Mouse (Mus musculus): Measurements from ENCODE around the gene Fanci. TPM values are rescaled to one million over a fixed set of nuclear protein-coding genes. Genes with fewer than 3 reads are reported as not detected.

Gene Fanci
- polyA plus RNA-seq, 1 experiment from 2014 or later: 1.5 TPM

- WGBS: 97% methylated on average over 10 of the region's 10 CpGs
- H3K9me3 ChIP-seq (ENCODE audit: control insufficient read depth, low read length): no peaks in the 10 kb centered on the region
- H3K36me3 ChIP-seq (ENCODE audit: control insufficient read depth, insufficient read depth, low read length): no peaks in the 10 kb centered on the region
- no peak overlapping the region for H3K27ac ChIP-seq (ENCODE audit: low read depth, low read length)
- no peaks in the 10 kb centered on the region for H3K4me1 ChIP-seq (ENCODE audit: control insufficient read depth, insufficient read depth, low read length)
- no peak overlapping the region for H3K4me2 ChIP-seq (ENCODE audit: low read depth, low read length)
- no peak overlapping the region for H3K4me3 ChIP-seq (ENCODE audit: low read depth, low read length)
- ATAC-seq (ENCODE audit: low read depth): no peak
- H3K27me3 ChIP-seq (ENCODE audit: control insufficient read depth, insufficient read depth, low read length): no peaks in the 10 kb centered on the region
- no peak overlapping the region for H3K9ac ChIP-seq (replicated peaks; ENCODE audit: low read depth, low read length)
These were observed 31.1 kb downstream of the Fanci start for GRCm38 (mm10) chr7:79422876-79423275.

GRCm38 (mm10) chr7:79425804-79426203 is 34.1 kb downstream of the Fanci start:
- Histone ChIP-seq H3K36me3 (ENCODE audit: control insufficient read depth, insufficient read depth, low read length) (no peaks in the 10 kb centered on the region), H3K4me2 (ENCODE audit: low read depth, low read length) (no peak overlapping the region), H3K4me3 (ENCODE audit: low read depth, low read length) (no peak overlapping the region), H3K27ac (ENCODE audit: low read depth, low read length) (peak overlapping the region; percentile 25; the same call in 1 of the 2 replicates), H3K27me3 (ENCODE audit: control insufficient read depth, insufficient read depth, low read length) (no peaks in the 10 kb centered on the region), H3K9me3 (ENCODE audit: control insufficient read depth, low read length) (no peaks in the 10 kb centered on the region), H3K9ac (replicated peaks; ENCODE audit: low read depth, low read length) (0 out of 2 replicates have a peak overlapping the region, but pooled peaks have one; percentile 11), H3K4me1 (ENCODE audit: control insufficient read depth, insufficient read depth, low read length) (no peaks in the 10 kb centered on the region)
- 68% methylated on average over 10 of the region's 10 CpGs for WGBS
- peak; percentile 38; the same call in 1 of the 2 replicates for ATAC-seq (ENCODE audit: low read depth)

GRCm38 (mm10) chr7:79428243-79428642 is 36.5 kb downstream of the Fanci start:
- H3K36me3 ChIP-seq (ENCODE audit: control insufficient read depth, insufficient read depth, low read length): no peaks in the 10 kb centered on the region
- no peak overlapping the region for H3K4me3 ChIP-seq (ENCODE audit: low read depth, low read length)
- no peak overlapping the region for H3K4me2 ChIP-seq (ENCODE audit: low read depth, low read length)
- no peak overlapping the region for H3K27ac ChIP-seq (ENCODE audit: low read depth, low read length)
- H3K9ac ChIP-seq (replicated peaks; ENCODE audit: low read depth, low read length): no peak overlapping the region
- no peak for ATAC-seq (ENCODE audit: low read depth)
- no peaks in the 10 kb centered on the region for H3K27me3 ChIP-seq (ENCODE audit: control insufficient read depth, insufficient read depth, low read length)
- H3K4me1 ChIP-seq (ENCODE audit: control insufficient read depth, insufficient read depth, low read length): no peaks in the 10 kb centered on the region
- H3K9me3 ChIP-seq (ENCODE audit: control insufficient read depth, low read length): no peaks in the 10 kb centered on the region
- WGBS: 50% methylated on average over 5 of the region's 5 CpGs

GRCm38 (mm10) chr7:79440035-79440434 is 48.3 kb downstream of the Fanci start:
- no peak overlapping the region for H3K4me2 ChIP-seq (ENCODE audit: low read depth, low read length)
- H3K4me1 ChIP-seq (ENCODE audit: control insufficient read depth, insufficient read depth, low read length): no peaks in the 10 kb centered on the region
- H3K9ac ChIP-seq (replicated peaks; ENCODE audit: low read depth, low read length): no peak overlapping the region
- WGBS: 90% methylated on average over 2 of the region's 2 CpGs
- H3K36me3 ChIP-seq (ENCODE audit: control insufficient read depth, insufficient read depth, low read length): no peaks in the 10 kb centered on the region
- H3K27me3 ChIP-seq (ENCODE audit: control insufficient read depth, insufficient read depth, low read length): no peaks in the 10 kb centered on the region
- no peaks in the 10 kb centered on the region for H3K9me3 ChIP-seq (ENCODE audit: control insufficient read depth, low read length)
- H3K4me3 ChIP-seq (ENCODE audit: low read depth, low read length): no peak overlapping the region
- no peak overlapping the region for H3K27ac ChIP-seq (ENCODE audit: low read depth, low read length)
- ATAC-seq (ENCODE audit: low read depth): no peak

DNA sequence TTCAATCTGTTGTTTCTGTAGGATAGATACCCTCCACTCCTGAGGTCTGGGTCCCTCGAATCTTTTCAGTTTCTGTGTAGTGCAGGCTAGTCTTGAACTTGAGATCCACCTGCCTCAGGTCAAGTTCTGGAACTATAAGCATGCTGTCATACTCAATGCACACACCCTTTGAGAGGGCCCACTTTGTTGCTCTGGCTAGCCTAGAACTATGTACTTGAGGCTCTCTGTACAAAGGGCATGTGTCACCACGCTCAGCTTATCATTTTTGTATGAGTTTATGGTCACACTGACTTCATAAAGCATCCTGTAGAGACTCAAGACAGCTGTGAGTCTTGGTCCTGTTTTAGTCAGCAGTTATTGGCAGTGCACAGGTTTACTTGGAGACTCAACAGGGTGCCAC is 55.3 kb downstream of the Fanci start:
- H3K27ac ChIP-seq (ENCODE audit: low read depth, low read length): no peak overlapping the region
- ATAC-seq (ENCODE audit: low read depth): no peak
- no peaks in the 10 kb centered on the region for H3K9me3 ChIP-seq (ENCODE audit: control insufficient read depth, low read length)
- H3K36me3 ChIP-seq (ENCODE audit: control insufficient read depth, insufficient read depth, low read length): peaks cover 31% of the 10 kb centered on the region
- no peaks in the 10 kb centered on the region for H3K4me1 ChIP-seq (ENCODE audit: control insufficient read depth, insufficient read depth, low read length)
- H3K4me3 ChIP-seq (ENCODE audit: low read depth, low read length): no peak overlapping the region
- no peaks in the 10 kb centered on the region for H3K27me3 ChIP-seq (ENCODE audit: control insufficient read depth, insufficient read depth, low read length)
- H3K4me2 ChIP-seq (ENCODE audit: low read depth, low read length): no peak overlapping the region
- H3K9ac ChIP-seq (replicated peaks; ENCODE audit: low read depth, low read length): no peak overlapping the region
- WGBS: 95% methylated on average over 2 of the region's 2 CpGs

DNA sequence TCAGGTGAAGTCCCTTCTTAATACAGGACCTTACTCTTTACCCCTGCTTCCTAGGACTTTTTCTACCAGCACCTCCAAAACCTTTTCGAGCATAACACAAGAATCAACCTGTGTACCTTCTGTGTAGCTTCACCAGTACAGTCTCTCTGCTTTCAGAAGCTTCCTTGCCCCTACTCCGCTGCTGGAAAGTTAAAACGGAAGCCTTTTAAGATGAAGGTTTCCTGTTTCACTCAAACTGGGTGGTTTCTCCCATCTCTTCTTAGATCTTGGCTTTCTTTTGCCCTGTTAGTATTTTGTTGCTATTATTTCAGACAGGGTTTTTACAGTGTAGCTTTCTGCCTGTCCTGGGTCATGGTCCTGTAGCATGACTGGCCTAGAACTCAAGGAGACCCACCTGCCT is 55.8 kb downstream of the Fanci start:
- H3K4me2 ChIP-seq (ENCODE audit: low read depth, low read length): no peak overlapping the region
- H3K36me3 ChIP-seq (ENCODE audit: control insufficient read depth, insufficient read depth, low read length): peaks cover 35% of the 10 kb centered on the region
- WGBS: 98% methylated on average over 3 of the region's 3 CpGs
- H3K27ac ChIP-seq (ENCODE audit: low read depth, low read length): no peak overlapping the region
- H3K4me1 ChIP-seq (ENCODE audit: control insufficient read depth, insufficient read depth, low read length): no peaks in the 10 kb centered on the region
- no peaks in the 10 kb centered on the region for H3K9me3 ChIP-seq (ENCODE audit: control insufficient read depth, low read length)
- H3K4me3 ChIP-seq (ENCODE audit: low read depth, low read length): no peak overlapping the region
- ATAC-seq (ENCODE audit: low read depth): no peak
- H3K27me3 ChIP-seq (ENCODE audit: control insufficient read depth, insufficient read depth, low read length): no peaks in the 10 kb centered on the region
- H3K9ac ChIP-seq (replicated peaks; ENCODE audit: low read depth, low read length): no peak overlapping the region

- H3K36me3 ChIP-seq (ENCODE audit: control insufficient read depth, insufficient read depth, low read length): peaks cover 49% of the 10 kb centered on the region
These were observed 70.0 kb downstream of the Fanci start for GRCm38 (mm10) chr7:79461721-79462120.

GRCm38 (mm10) chr7:79463376-79464077 is 71.8 kb downstream of the Fanci start:
- 93% methylated on average over 11 of the region's 11 CpGs for WGBS
- no peak overlapping the region for H3K27ac ChIP-seq (ENCODE audit: low read depth, low read length)
- H3K4me3 ChIP-seq (ENCODE audit: low read depth, low read length): no peak overlapping the region
- H3K4me1 ChIP-seq (ENCODE audit: control insufficient read depth, insufficient read depth, low read length): peaks cover 22% of the 10 kb centered on the region
- H3K36me3 ChIP-seq (ENCODE audit: control insufficient read depth, insufficient read depth, low read length): peaks cover 31% of the 10 kb centered on the region
- no peak overlapping the region for H3K4me2 ChIP-seq (ENCODE audit: low read depth, low read length)
- H3K9ac ChIP-seq (replicated peaks; ENCODE audit: low read depth, low read length): no peak overlapping the region
- no peaks in the 10 kb centered on the region for H3K9me3 ChIP-seq (ENCODE audit: control insufficient read depth, low read length)
- H3K27me3 ChIP-seq (ENCODE audit: control insufficient read depth, insufficient read depth, low read length): no peaks in the 10 kb centered on the region
- ATAC-seq (ENCODE audit: low read depth): no peak

More at GRCm38 (mm10) chr7:79461721-79462120, 70.0 kb downstream of the Fanci start:
- no peak overlapping the region for H3K27ac ChIP-seq (ENCODE audit: low read depth, low read length)
- no peaks in the 10 kb centered on the region for H3K9me3 ChIP-seq (ENCODE audit: control insufficient read depth, low read length)
- no peak overlapping the region for H3K4me3 ChIP-seq (ENCODE audit: low read depth, low read length)
- no peak for ATAC-seq (ENCODE audit: low read depth)
- 93% methylated on average over 10 of the region's 10 CpGs for WGBS
- H3K9ac ChIP-seq (replicated peaks; ENCODE audit: low read depth, low read length): no peak overlapping the region
- H3K4me1 ChIP-seq (ENCODE audit: control insufficient read depth, insufficient read depth, low read length): peaks cover 15% of the 10 kb centered on the region; the same call in 1 of the 2 replicates
- no peaks in the 10 kb centered on the region for H3K27me3 ChIP-seq (ENCODE audit: control insufficient read depth, insufficient read depth, low read length)
- no peak overlapping the region for H3K4me2 ChIP-seq (ENCODE audit: low read depth, low read length)

DNA sequence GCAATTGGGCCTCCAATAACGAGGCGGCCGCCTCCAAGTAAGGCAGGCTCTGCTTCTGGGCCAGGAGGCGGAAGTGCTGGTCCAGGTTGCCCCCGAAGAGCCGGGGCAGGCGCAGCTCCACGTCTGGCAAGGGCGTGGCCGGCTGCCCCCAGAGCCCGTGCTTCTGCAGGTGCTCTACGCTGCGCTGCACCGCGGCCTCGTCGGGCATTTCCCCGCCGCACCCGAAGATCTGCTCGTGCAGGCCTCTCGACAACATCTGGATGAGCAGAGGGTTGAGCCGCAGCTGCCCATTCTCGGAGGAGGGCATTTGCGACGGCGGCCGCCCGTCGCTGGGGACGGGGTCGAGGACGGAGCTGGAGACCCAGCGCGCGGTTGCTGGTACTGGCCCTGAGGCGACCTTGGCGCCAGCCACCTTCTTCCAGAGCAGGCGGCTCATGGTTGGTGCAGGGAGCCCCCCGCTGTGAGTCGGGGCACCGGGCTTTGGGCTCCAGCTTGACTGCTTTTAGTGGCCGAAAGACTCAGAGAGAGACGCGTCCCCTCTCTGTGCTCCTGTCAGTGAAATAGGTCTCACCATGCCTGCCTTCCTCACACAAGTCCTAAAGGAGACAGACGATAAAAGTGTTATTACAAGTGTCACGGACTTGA is 73.2 kb downstream of the Fanci start:
- no peak for ATAC-seq (ENCODE audit: low read depth)

More for the DNA sequence above, 73.2 kb downstream of the Fanci start:
- no peaks in the 10 kb centered on the region for H3K27me3 ChIP-seq (ENCODE audit: control insufficient read depth, insufficient read depth, low read length)
- peaks cover 18% of the 10 kb centered on the region for H3K36me3 ChIP-seq (ENCODE audit: control insufficient read depth, insufficient read depth, low read length)
- peak overlapping the region; percentile 91 for H3K4me2 ChIP-seq (ENCODE audit: low read depth, low read length)
- WGBS: 8% methylated on average over 39 of the region's 47 CpGs
- H3K4me1 ChIP-seq (ENCODE audit: control insufficient read depth, insufficient read depth, low read length): peaks cover 22% of the 10 kb centered on the region
- peak overlapping the region; percentile 76 for H3K9ac ChIP-seq (replicated peaks; ENCODE audit: low read depth, low read length)
- H3K9me3 ChIP-seq (ENCODE audit: control insufficient read depth, low read length): no peaks in the 10 kb centered on the region
- H3K27ac ChIP-seq (ENCODE audit: low read depth, low read length): no peak overlapping the region
- peak overlapping the region; percentile 78 for H3K4me3 ChIP-seq (ENCODE audit: low read depth, low read length)

Measured in neural tube, embryonic 14.5 days (tissue).